Mouse (Mus musculus) layer of hippocampus, adult 8-10 months (tissue): ENCODE data around the gene Mmp28. TPM values are rescaled to one million over a fixed set of nuclear protein-coding genes. Genes with fewer than 3 reads are reported as not detected.

Experiments used
- DNase-seq, 2 experiments: peaks; one replicate each; pipeline ENCODE4 v3.0.0; 2022; ENCODE audit warnings: low spot score in 2 of 2
- total RNA-seq, 4 experiments: library from RNA; stranded (reverse); gene quantifications; 2 replicates each; pipeline ENCODE4 v1.2.4; 2022

The Mmp28 gene
- total RNA-seq, 4 experiments from 2014 or later, result 2.9 to 3.8 (median 3.7) TPM

- DNase-seq, result no peak
Measured at GRCm38 (mm10) chr11:83409087-83409754, 53.6 kb downstream of the Mmp28 start, which contains the start of gene Rasl10b. Gene Rasl10b, plus strand, starts transcription at chr11:83409137.

GRCm38 (mm10) chr11:83408242-83408641 is 54.6 kb downstream of the Mmp28 start:
- DNase-seq, result no peak

GRCm38 (mm10) chr11:83406391-83406790 is 56.5 kb downstream of the Mmp28 start:
- DNase-seq, result no peak

- no peak for DNase-seq
Measured at GRCm38 (mm10) chr11:83403787-83404186, 59.1 kb downstream of the Mmp28 start.

DNA sequence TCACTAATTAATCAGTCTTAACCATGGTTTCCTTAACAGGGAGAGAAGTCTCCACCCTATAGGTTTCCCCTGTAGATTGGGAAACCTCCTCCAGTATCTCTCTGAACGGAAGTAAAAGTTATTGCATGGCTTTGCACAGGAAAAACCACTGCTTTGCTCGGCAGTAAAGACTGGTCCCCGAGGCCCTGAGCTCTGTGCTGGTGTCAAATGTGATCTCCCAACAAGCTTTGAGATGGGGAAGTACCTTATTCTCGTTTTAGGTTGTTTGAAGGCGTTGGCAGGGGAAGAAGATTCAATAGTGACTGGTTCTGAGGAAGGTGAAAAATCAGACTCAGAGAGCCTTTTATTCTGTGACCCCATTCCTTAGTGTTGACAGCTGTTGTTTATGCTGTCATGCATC is 64.1 kb downstream of the Mmp28 start:
- DNase-seq, result no peak

- no peak for DNase-seq
Measured at GRCm38 (mm10) chr11:83397626-83398025, 65.2 kb downstream of the Mmp28 start.

DNA sequence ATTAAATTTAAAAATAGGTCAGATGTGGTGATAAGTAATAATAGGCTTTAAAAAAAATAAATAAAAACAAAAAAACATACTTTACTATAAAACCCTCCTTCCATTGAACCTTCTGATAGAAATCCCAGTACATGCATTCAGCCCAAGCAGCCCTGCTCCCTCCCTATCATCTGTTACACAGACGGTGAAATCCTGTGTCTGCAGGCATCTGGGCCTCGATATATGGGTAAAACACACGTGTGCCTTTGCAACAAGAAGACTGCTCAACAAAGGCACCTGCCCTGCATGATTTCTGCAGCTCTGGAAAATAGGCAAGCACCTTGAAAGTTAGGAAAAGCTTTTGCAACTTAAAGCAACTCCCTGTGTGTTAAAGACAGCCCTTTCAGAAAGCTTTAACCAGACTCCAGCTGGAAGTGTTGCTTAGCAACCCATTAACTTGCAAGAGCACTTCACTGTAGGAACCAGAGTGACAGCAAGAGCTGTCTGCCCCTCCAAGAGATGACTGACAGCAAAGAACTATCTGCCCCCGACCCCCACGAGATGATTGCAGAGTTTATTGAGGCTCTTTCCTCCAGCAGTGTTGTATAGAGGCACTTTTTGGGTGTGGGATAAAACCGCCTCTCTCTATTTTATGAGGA is 68.0 kb downstream of the Mmp28 start:
- no peak for DNase-seq

- no peak for DNase-seq
Measured at GRCm38 (mm10) chr11:83393062-83393461, 69.8 kb downstream of the Mmp28 start.

Other genes with a start within 250 kb of the Mmp28 start
- gene Slfn14, start 176.3 kb downstream of the Mmp28 start, total RNA-seq, result under 1 TPM in 1 of 4 experiments, not detected in 3; 0.09 TPM
- 100 to 1,000 TPM; 281 to 326 (median 296) TPM for gene Ap2b1, start 164.0 kb downstream of the Mmp28 start, total RNA-seq
- gene Pex12, start 160.5 kb downstream of the Mmp28 start, total RNA-seq, result 10 to 100 TPM in 2 of 4 experiments, 1 to 10 TPM in 2; 8.8 to 15.2 (median 12.2) TPM
- gene Rasl10b, start 53.9 kb downstream of the Mmp28 start, total RNA-seq, result 100 to 1,000 TPM; 202 to 211 (median 208) TPM
- gene Gas2l2, start 33.6 kb downstream of the Mmp28 start, total RNA-seq, result under 1 TPM; 0.43 to 0.56 (median 0.48) TPM
- gene 1700020L24Rik, start 25.4 kb downstream of the Mmp28 start, total RNA-seq, result under 1 TPM in 2 of 4 experiments, not detected in 2; 0.40 to 0.51 TPM
- gene Taf15, start 10.0 kb upstream of the Mmp28 start, total RNA-seq, result 10 to 100 TPM; 67.6 to 80.2 (median 69.6) TPM
- not detected for gene Heatr9, start 59.1 kb upstream of the Mmp28 start, total RNA-seq
- gene Ccl5, start 67.4 kb upstream of the Mmp28 start, total RNA-seq, result under 1 TPM in 2 of 4 experiments, not detected in 2; 0.68 to 0.93 TPM
- gene Ccl9, start 115.6 kb upstream of the Mmp28 start, total RNA-seq, result 1 to 10 TPM; 5.1 to 10.0 (median 7.7) TPM
- 10 to 100 TPM in 2 of 4 experiments, 1 to 10 TPM in 1, under 1 TPM in 1; 0.43 to 51.7 (median 19.3) TPM for gene Ccl6, start 130.0 kb upstream of the Mmp28 start, total RNA-seq
- gene Rpl9-ps1, start 182.6 kb upstream of the Mmp28 start, total RNA-seq, result not detected
- gene Ccl3, start 186.3 kb upstream of the Mmp28 start, total RNA-seq, result 10 to 100 TPM in 2 of 4 experiments, under 1 TPM in 1, not detected in 1; 0.43 to 25.0 (median 17.2) TPM
- gene Ccl4, start 199.5 kb upstream of the Mmp28 start, total RNA-seq, result 1 to 10 TPM in 2 of 4 experiments, not detected in 2; 3.1 to 7.1 TPM
- gene Wfdc17, start 240.9 kb upstream of the Mmp28 start, total RNA-seq, result 1 to 10 TPM in 2 of 4 experiments, not detected in 2; 2.3 to 2.4 TPM
- not detected for gene Wfdc18, start 245.9 kb upstream of the Mmp28 start, total RNA-seq